Mouse (Mus musculus): ENCODE data around the gene Taz. TPM values are rescaled to one million over a fixed set of nuclear protein-coding genes. Genes with fewer than 3 reads are reported as not detected.

Gene Taz
- total and polyA plus RNA-seq, 3 experiments = 28.0 to 34.1 TPM; not detected in 1

- Histone ChIP-seq H3K27ac (ENCODE audit: control insufficient read depth, low read depth, low read length) (no peak within 1 kb of the TSS), H3K9me3 (replicated peaks; ENCODE audit: insufficient read depth, low read length) (no peaks in the 10 kb centered on the region), H3K79me2 (ENCODE audit: control insufficient read depth, insufficient read depth, low read length, poor library complexity) (peaks cover 12% of the 10 kb centered on the region), H3K36me3 (ENCODE audit: control insufficient read depth in 1 of 2, insufficient read depth in 2 of 2, low read length in 2 of 2) (no peaks in the 10 kb centered on the region; a peak in 1 of 4 replicates), H3K9ac (ENCODE audit: control insufficient read depth, low read depth, low read length, poor library complexity, severe bottlenecking) (peak within 1 kb of the TSS; percentile 65), H3K27me3 (ENCODE audit: control insufficient read depth in 1 of 2, insufficient read depth in 2 of 2, low read length in 2 of 2) (no peaks in the 10 kb centered on the region), H3K4me3 (ENCODE audit: control insufficient read depth in 1 of 2, insufficient read depth in 1 of 2, low read depth in 2 of 2, low read length in 2 of 2) (peak within 1 kb of the TSS; percentile 62 to 72), H3K4me1 (ENCODE audit: control insufficient read depth in 1 of 2, insufficient read depth in 2 of 2, low read length in 2 of 2) (peaks cover 0 to 7% of the 10 kb centered on the region in 2 experiments; a peak in 2 of 4 replicates)
- peak; percentile 46 for DNase-seq (ENCODE audit: low read depth, low spot score)
- TF ChIP-seq GATA1 (IDR thresholded peaks at IDR 0.05; ENCODE audit: low read depth, low read length) (no peak), UBTF (IDR thresholded peaks at IDR 0.05; ENCODE audit: borderline replicate concordance, insufficient read depth, low read depth, low read length) (no peak), RAD21 (IDR thresholded peaks at IDR 0.05; ENCODE audit: low read depth, low read length) (no peak), SMC3 (IDR thresholded peaks at IDR 0.05; ENCODE audit: low read depth, low read length) (peak; percentile 35; the same call in 1 of the 2 replicates), USF2 (IDR thresholded peaks at IDR 0.05; ENCODE audit: borderline replicate concordance in 1 of 2, insufficient read depth in 1 of 2, low read depth in 1 of 2, low read length in 2 of 2) (no peak), MAZ (IDR thresholded peaks at IDR 0.05; ENCODE audit: low read depth, low read length) (no peak), POLR2A (IDR thresholded peaks at IDR 0.05; ENCODE audit: control insufficient read depth in 1 of 2, insufficient read depth in 1 of 2, low read depth in 1 of 2, low read length in 2 of 2, poor library complexity in 1 of 2) (no peak), MYB (IDR thresholded peaks at IDR 0.05; ENCODE audit: low read depth, low read length) (no peak), POLR2AphosphoS2 (IDR thresholded peaks at IDR 0.05; ENCODE audit: low read length) (no peak), NRF1 (IDR thresholded peaks at IDR 0.05; ENCODE audit: insufficient read depth, low read depth, low read length, poor library complexity, severe bottlenecking) (no peak), POLR2AphosphoS5 (IDR thresholded peaks at IDR 0.05; ENCODE audit: borderline replicate concordance, low read depth, low read length) (no peak), CTCF (IDR thresholded peaks at IDR 0.05 in 2 of 3, conservative IDR thresholded peaks at IDR 0.05 in 1 of 3; ENCODE audit: control insufficient read depth in 1 of 3, insufficient read depth in 1 of 3, low read depth in 2 of 3, low read length in 3 of 3, poor library complexity in 1 of 3, severe bottlenecking in 1 of 3) (peak in 2 of 3 experiments; percentile 21 to 37; a peak in 3 of 6 replicates), NELFE (IDR thresholded peaks at IDR 0.05; ENCODE audit: low read depth, low read length) (no peak), RCOR1 (IDR thresholded peaks at IDR 0.05; ENCODE audit: low read depth, low read length) (no peak), TAL1 (IDR thresholded peaks at IDR 0.05; ENCODE audit: low read length) (no peak)
Observed at GRCm38 (mm10) chrX:74249615-74250014, 32.1 kb upstream of the Taz start, which contains the start of gene Flna. Gene Flna, minus strand, starts transcription at chrX:74249820.

- Histone ChIP-seq H3K9me3 (replicated peaks; ENCODE audit: insufficient read depth, low read length) (no peaks in the 10 kb centered on the region), H3K36me3 (ENCODE audit: control insufficient read depth in 1 of 2, insufficient read depth in 2 of 2, low read length in 2 of 2) (peaks cover 0 to 12% of the 10 kb centered on the region in 2 experiments; a peak in 3 of 4 replicates), H3K79me2 (ENCODE audit: control insufficient read depth, insufficient read depth, low read length, poor library complexity) (peaks cover 12% of the 10 kb centered on the region), H3K9ac (ENCODE audit: control insufficient read depth, low read depth, low read length, poor library complexity, severe bottlenecking) (peak within 1 kb of the TSS; percentile 98), H3K27me3 (ENCODE audit: control insufficient read depth in 1 of 2, insufficient read depth in 2 of 2, low read length in 2 of 2) (no peaks in the 10 kb centered on the region), H3K4me1 (ENCODE audit: control insufficient read depth in 1 of 2, insufficient read depth in 2 of 2, low read length in 2 of 2) (peaks cover 0 to 8% of the 10 kb centered on the region in 2 experiments; a peak in 2 of 4 replicates), H3K27ac (ENCODE audit: control insufficient read depth, low read depth, low read length) (peak within 1 kb of the TSS; percentile 92), H3K4me3 (ENCODE audit: control insufficient read depth in 1 of 2, insufficient read depth in 1 of 2, low read depth in 2 of 2, low read length in 2 of 2) (peak within 1 kb of the TSS; percentile 82 to 93)
- DNase-seq (ENCODE audit: low read depth, low spot score) = peak; percentile 94
- TF ChIP-seq USF1 (IDR thresholded peaks at IDR 0.05; ENCODE audit: low read depth, low read length) (no peak), E2F4 (IDR thresholded peaks at IDR 0.05; ENCODE audit: borderline replicate concordance, low read depth, low read length) (no peak), USF2 (IDR thresholded peaks at IDR 0.05; ENCODE audit: borderline replicate concordance in 1 of 2, insufficient read depth in 1 of 2, low read depth in 1 of 2, low read length in 2 of 2) (no peak), CTCF (IDR thresholded peaks at IDR 0.05 in 2 of 3, conservative IDR thresholded peaks at IDR 0.05 in 1 of 3; ENCODE audit: control insufficient read depth in 1 of 3, insufficient read depth in 1 of 3, low read depth in 2 of 3, low read length in 3 of 3, poor library complexity in 1 of 3, severe bottlenecking in 1 of 3) (no peak), ZC3H11A (IDR thresholded peaks at IDR 0.05; ENCODE audit: low read depth, low read length) (no peak), GABPA (IDR thresholded peaks at IDR 0.05; ENCODE audit: low read depth, low read length) (no peak), TAL1 (IDR thresholded peaks at IDR 0.05; ENCODE audit: low read length) (no peak), HCFC1 (IDR thresholded peaks at IDR 0.05; ENCODE audit: low read depth, low read length) (peak; percentile 78), POLR2A (IDR thresholded peaks at IDR 0.05; ENCODE audit: control insufficient read depth in 1 of 2, insufficient read depth in 1 of 2, low read depth in 1 of 2, low read length in 2 of 2, poor library complexity in 1 of 2) (peak in 1 of 2 experiments; percentile 78; a peak in 1 of 4 replicates), NELFE (IDR thresholded peaks at IDR 0.05; ENCODE audit: low read depth, low read length) (peak; percentile 74), GATA1 (IDR thresholded peaks at IDR 0.05; ENCODE audit: low read depth, low read length) (no peak), MAFK (IDR thresholded peaks at IDR 0.05; ENCODE audit: borderline replicate concordance, low read depth, low read length) (no peak), MAX (IDR thresholded peaks at IDR 0.05; ENCODE audit: low read length) (no peak), KAT2A (conservative IDR thresholded peaks at IDR 0.05; ENCODE audit: low read depth, low read length) (no peak; the same call in 1 of the 2 replicates), ETS1 (IDR thresholded peaks at IDR 0.05; ENCODE audit: low read depth, low read length) (peak; percentile 41; the same call in 1 of the 2 replicates), RCOR1 (IDR thresholded peaks at IDR 0.05; ENCODE audit: low read depth, low read length) (no peak), MEF2A (IDR thresholded peaks at IDR 0.05; ENCODE audit: extremely low read depth, insufficient replicate concordance, low read depth, low read length, poor library complexity, severe bottlenecking) (no peak), UBTF (IDR thresholded peaks at IDR 0.05; ENCODE audit: borderline replicate concordance, insufficient read depth, low read depth, low read length) (no peak), RAD21 (IDR thresholded peaks at IDR 0.05; ENCODE audit: low read depth, low read length) (no peak), MAZ (IDR thresholded peaks at IDR 0.05; ENCODE audit: low read depth, low read length) (no peak), JUND (IDR thresholded peaks at IDR 0.05; ENCODE audit: low read depth, low read length) (no peak)
Observed at GRCm38 (mm10) chrX:74254153-74254887, 27.4 kb upstream of the Taz start, which contains the start of gene Emd. Gene Emd, plus strand, starts transcription at chrX:74254687.
